14 mouse cellular contexts compared by ENCODE assay signal in genomic region chr4:4708261-4708660, GRCm38 (mm10).
DNase-seq lines count a peak whose midpoint lies in the region; ATAC-seq and TF ChIP-seq lines count a peak whose summit lies in the region.
"Had no signal": no experiment of that assay in that cellular context is flagged by ENCODE, and none has a peak within 500 bp of the region (broad histone marks: within the 10 kb centered on the region; RNA-seq: fewer than 3 reads in every experiment).

No protein-coding gene starts in this region.

- H3K36me3 ChIP-seq in heart, embryonic 11.5 days (ENCODE audit: control insufficient read depth, insufficient read depth, low read length), result no peaks in the 10 kb centered on the region
- H3K36me3 ChIP-seq: liver, embryonic 15.5 days; midbrain, embryonic 15.5 days had no signal

- H3K27me3 ChIP-seq in heart, embryonic 11.5 days (ENCODE audit: control insufficient read depth, insufficient read depth, low read length), result no peaks in the 10 kb centered on the region
- H3K27me3 ChIP-seq: liver, embryonic 15.5 days; midbrain, embryonic 15.5 days had no signal

- ATAC-seq in heart, embryonic 11.5 days (replicated peaks; ENCODE audit: insufficient number of reproducible peaks, low FRiP score, low TSS enrichment), result no peak
- ATAC-seq: intestine, embryonic 16.5 days; midbrain, embryonic 15.5 days; Patski had no signal

- DNase-seq in heart, adult 8-10 months (ENCODE audit: low spot score), result peak; percentile 83
- peak; percentile 64 for DNase-seq in testis, postnatal 14 days (ENCODE audit: low spot score)
- DNase-seq in testis, postnatal 10 days (ENCODE audit: low spot score), result no peak
- peak; percentile 16 to 20 for DNase-seq in layer of hippocampus, adult 2 months (ENCODE audit: low spot score in 2 of 2)
- DNase-seq in telencephalon, adult 2 months (ENCODE audit: low read depth, low spot score), result peak; percentile 28
- no peak for DNase-seq in spleen, adult 12 weeks (ENCODE audit: low spot score)
- no peak for DNase-seq in left cerebral cortex, adult 18-20 months (ENCODE audit: low spot score in 2 of 2)
- DNase-seq: cerebellum, postnatal 25 days had no signal

- no peak for TF ChIP-seq CTCF in layer of hippocampus, adult 2 months (conservative IDR thresholded peaks at IDR 0.05)

- no peak overlapping the region for H3K4me3 ChIP-seq in heart, embryonic 11.5 days (ENCODE audit: low read depth, low read length)
- no peak overlapping the region for H3K4me3 ChIP-seq in layer of hippocampus, adult 2 months
- H3K4me3 ChIP-seq: erythroblast, embryonic 14.5 days; liver, embryonic 15.5 days; midbrain, embryonic 15.5 days had no signal

- no peaks in the 10 kb centered on the region for H3K4me1 ChIP-seq in heart, embryonic 11.5 days (ENCODE audit: control insufficient read depth, insufficient read depth, low read length)
- H3K4me1 ChIP-seq: liver, embryonic 15.5 days; midbrain, embryonic 15.5 days had no signal

- H3K9ac ChIP-seq in heart, embryonic 11.5 days (ENCODE audit: low read depth, low read length), result no peak overlapping the region
- H3K9ac ChIP-seq: liver, embryonic 15.5 days; midbrain, embryonic 15.5 days had no signal

- 38% methylated on average over 3 of the region's 3 CpGs for WGBS in heart, embryonic 11.5 days (ENCODE audit: insufficient replicate concordance)

- H3K9me3 ChIP-seq in heart, embryonic 11.5 days (replicated peaks; ENCODE audit: control insufficient read depth, low read length), result no peaks in the 10 kb centered on the region
- H3K9me3 ChIP-seq: liver, embryonic 15.5 days; midbrain, embryonic 15.5 days had no signal

- H3K4me2 ChIP-seq in heart, embryonic 11.5 days, result no peak overlapping the region
- H3K4me2 ChIP-seq: liver, embryonic 15.5 days; midbrain, embryonic 15.5 days had no signal

- no peak overlapping the region for H3K27ac ChIP-seq in heart, embryonic 11.5 days (ENCODE audit: low read depth, low read length)
- no peak overlapping the region; the same call in 1 of the 2 replicates for H3K27ac ChIP-seq in layer of hippocampus, adult 2 months
- H3K27ac ChIP-seq: liver, embryonic 15.5 days; midbrain, embryonic 15.5 days had no signal

Comparison
In these comparisons a context has a peak if more than half of its experiments do, and no peak if none do; other contexts are left out.
1. DNase-seq: peak in heart, adult 8-10 months (single experiment), testis, postnatal 14 days (single experiment), layer of hippocampus, adult 2 months (2 of 2) and telencephalon, adult 2 months (single experiment); none in testis, postnatal 10 days (single experiment), spleen, adult 12 weeks (single experiment) and left cerebral cortex, adult 18-20 months (0 of 2).